Mouse (Mus musculus) CH12.LX (cell line): ENCODE measurements at regions not wholly inside any gene's neighbourhood (a gene's known extent, or its start where the extent isn't known, plus 50 kb on each side); places are given as distances from the start of the nearest gene placed in this dataset.

ENCODE experiments used
- DNase-seq: peaks from one replicate; pipeline ENCODE4 v3.0.0-alpha.2; 2013; ENCODE audit errors: extremely low read depth
- H3K27ac ChIP-seq: 2 replicates; pipeline ENCODE4 v1.5.1; 2012; ENCODE audit warnings: low read depth, mild to moderate bottlenecking, control low read depth, moderate library complexity; ENCODE audit not compliant: insufficient read depth
- H3K27me3 ChIP-seq: replicated peaks from 2 replicates; pipeline ENCODE3; 2012; ENCODE audit warnings: inconsistent platforms
- H3K36me3 ChIP-seq, 2 experiments: replicated peaks in 1 of 2; 2 replicates each; pipeline versions ENCODE3 to v1.6.1; 2012; ENCODE audit warnings: inconsistent platforms in 1 of 2, low read length in 1 of 2, mild to moderate bottlenecking in 1 of 2, mixed read lengths in 1 of 2, moderate library complexity in 1 of 2; ENCODE audit not compliant: control insufficient read depth in 1 of 2, insufficient read depth in 1 of 2
- H3K4me1 ChIP-seq, 2 experiments: 2 replicates each; pipeline ENCODE4 v1.6.1; 2012; ENCODE audit warnings: inconsistent platforms in 1 of 2, moderate library complexity in 1 of 2; ENCODE audit not compliant: insufficient read depth in 2 of 2, control insufficient read depth in 1 of 2
- H3K4me2 ChIP-seq: 2 replicates; pipeline ENCODE4 v1.6.1; 2012; ENCODE audit warnings: low read depth, mild to moderate bottlenecking, control low read depth; ENCODE audit not compliant: poor library complexity, insufficient read depth, severe bottlenecking
- H3K4me3 ChIP-seq, 3 experiments: fragments of 150-350 bp in 1 of 3; sonication (generic) in 1 of 3; replicated peaks in 1 of 3; 2 replicates each; pipeline versions ENCODE3 to v1.5.1; 2011 to 2012; ENCODE audit warnings: low read depth in 2 of 3, low read length in 2 of 3, mild to moderate bottlenecking in 2 of 3, moderate library complexity in 2 of 3, control low read depth in 1 of 3, improper control_type of control experiment in 1 of 3, inconsistent platforms in 1 of 3, mixed read lengths in 1 of 3; ENCODE audit not compliant: poor library complexity in 1 of 3
- H3K79me2 ChIP-seq: replicated peaks from 2 replicates; pipeline ENCODE4 v1.6.1; 2012; ENCODE audit warnings: mild to moderate bottlenecking, moderate library complexity; ENCODE audit not compliant: control insufficient read depth, poor library complexity, insufficient read depth, severe bottlenecking; ENCODE audit errors: extremely low read depth
- H3K9ac ChIP-seq: 2 replicates; pipeline ENCODE4 v1.6.1; 2012; ENCODE audit warnings: low read depth, mild to moderate bottlenecking, control low read depth, moderate library complexity; ENCODE audit not compliant: insufficient read depth
- H3K9me3 ChIP-seq: replicated peaks from 2 replicates; pipeline ENCODE3; 2012; ENCODE audit warnings: low read length, inconsistent platforms, mixed read lengths
- CHD1 ChIP-seq: IDR thresholded peaks from 2 replicates; pipeline ENCODE4 v1.6.1; 2012; ENCODE audit warnings: low read depth, low read length, improper control_type of control experiment, inconsistent platforms
- CTCF ChIP-seq, 2 experiments: IDR thresholded peaks in 1 of 2; conservative IDR thresholded peaks in 1 of 2; 2 replicates each; pipeline ENCODE4 v1.5.1; 2011 to 2012; ENCODE audit warnings: low read depth in 2 of 2, low read length in 2 of 2, improper control_type of control experiment in 1 of 2, inconsistent platforms in 1 of 2, mild to moderate bottlenecking in 1 of 2, moderate library complexity in 1 of 2
- ELF1 ChIP-seq: IDR thresholded peaks from 2 replicates; pipeline ENCODE4 v1.6.1; 2014; ENCODE audit warnings: low read depth, mild to moderate bottlenecking, inconsistent platforms, low read length, improper control_type of control experiment
- EP300 ChIP-seq: IDR thresholded peaks from 2 replicates; pipeline ENCODE4 v1.6.1; 2011; ENCODE audit warnings: low read length, improper control_type of control experiment
- ETS1 ChIP-seq: conservative IDR thresholded peaks from 2 replicates; pipeline ENCODE4 v1.6.1; 2012; ENCODE audit warnings: low read depth, mild to moderate bottlenecking, inconsistent platforms, low read length, improper control_type of control experiment, moderate library complexity
- GABPA ChIP-seq: IDR thresholded peaks from 2 replicates; pipeline ENCODE4 v1.6.1; 2012; ENCODE audit warnings: low read depth, low read length, improper control_type of control experiment, inconsistent platforms; ENCODE audit not compliant: insufficient replicate concordance
- HCFC1 ChIP-seq: IDR thresholded peaks from 2 replicates; pipeline ENCODE4 v1.6.1; 2012; ENCODE audit warnings: low read depth, mild to moderate bottlenecking, inconsistent platforms, low read length, improper control_type of control experiment
- IRF4 ChIP-seq: IDR thresholded peaks from 2 replicates; pipeline ENCODE4 v1.6.1; 2014; ENCODE audit warnings: low read depth, mild to moderate bottlenecking, inconsistent platforms, low read length, improper control_type of control experiment
- JUN ChIP-seq: IDR thresholded peaks from 2 replicates; pipeline ENCODE4 v1.6.1; 2011; ENCODE audit warnings: low read depth, mild to moderate bottlenecking, low read length, improper control_type of control experiment, moderate library complexity; ENCODE audit not compliant: insufficient read depth
- KAT2A ChIP-seq: IDR thresholded peaks from 2 replicates; pipeline ENCODE4 v1.6.1; 2012; ENCODE audit warnings: low read length, improper control_type of control experiment, inconsistent platforms; ENCODE audit not compliant: insufficient replicate concordance
- MAZ ChIP-seq: IDR thresholded peaks from 2 replicates; pipeline ENCODE4 v1.6.1; 2012; ENCODE audit warnings: low read depth, mild to moderate bottlenecking, inconsistent platforms, low read length, improper control_type of control experiment, moderate library complexity
- MEF2A ChIP-seq: IDR thresholded peaks from 2 replicates; pipeline ENCODE4 v1.6.1; 2014; ENCODE audit warnings: low read depth, mild to moderate bottlenecking, inconsistent platforms, low read length, improper control_type of control experiment, borderline replicate concordance
- MXI1 ChIP-seq: IDR thresholded peaks from 2 replicates; pipeline ENCODE4 v1.6.1; 2011; ENCODE audit warnings: mild to moderate bottlenecking, low read depth, low read length, improper control_type of control experiment
- MYC ChIP-seq: IDR thresholded peaks from 2 replicates; pipeline ENCODE4 v1.6.1; 2011; ENCODE audit warnings: low read depth, mild to moderate bottlenecking, improper control_type of control experiment, low read length
- NELFE ChIP-seq: IDR thresholded peaks from 2 replicates; pipeline ENCODE4 v1.6.1; 2011; ENCODE audit warnings: low read depth, low read length, improper control_type of control experiment
- NRF1 ChIP-seq: IDR thresholded peaks from 2 replicates; pipeline ENCODE4 v1.6.1; 2014; ENCODE audit warnings: low read depth, mild to moderate bottlenecking, inconsistent platforms, low read length, improper control_type of control experiment, moderate library complexity
- PAX5 ChIP-seq: IDR thresholded peaks from 2 replicates; pipeline ENCODE4 v1.6.1; 2012; ENCODE audit warnings: low read length, inconsistent platforms, mixed read lengths
- POLR2AphosphoS2 ChIP-seq: IDR thresholded peaks from 2 replicates; pipeline ENCODE4 v1.6.1; 2011; ENCODE audit warnings: low read depth, low read length, improper control_type of control experiment
- RAD21 ChIP-seq: IDR thresholded peaks from 2 replicates; pipeline ENCODE4 v1.6.1; 2011; ENCODE audit warnings: low read depth, mild to moderate bottlenecking, low read length, improper control_type of control experiment, moderate library complexity
- SIN3A ChIP-seq: IDR thresholded peaks from 2 replicates; pipeline ENCODE4 v1.6.1; 2012; ENCODE audit warnings: low read length, improper control_type of control experiment, inconsistent platforms
- TBP ChIP-seq: conservative IDR thresholded peaks from 2 replicates; pipeline ENCODE4 v1.6.1; 2011; ENCODE audit warnings: low read depth, low read length, improper control_type of control experiment
- TCF12 ChIP-seq: IDR thresholded peaks from 2 replicates; pipeline ENCODE4 v1.6.1; 2014; ENCODE audit warnings: low read depth, mild to moderate bottlenecking, inconsistent platforms, low read length, improper control_type of control experiment
- UBTF ChIP-seq: IDR thresholded peaks from 2 replicates; pipeline ENCODE4 v1.6.1; 2012; ENCODE audit warnings: low read depth, mild to moderate bottlenecking, inconsistent platforms, low read length, improper control_type of control experiment, moderate library complexity
- ZC3H11A ChIP-seq: IDR thresholded peaks from 2 replicates; pipeline ENCODE4 v1.6.1; 2012; ENCODE audit warnings: low read depth, mild to moderate bottlenecking, inconsistent platforms, low read length, improper control_type of control experiment
- ZMIZ1 ChIP-seq: IDR thresholded peaks from 2 replicates; pipeline ENCODE4 v1.6.1; 2012; ENCODE audit warnings: low read depth, mild to moderate bottlenecking, inconsistent platforms, low read length, improper control_type of control experiment
- ZNF384 ChIP-seq: IDR thresholded peaks from 2 replicates; pipeline ENCODE4 v1.6.1; 2012; ENCODE audit warnings: low read depth, low read length, improper control_type of control experiment, inconsistent platforms
- dilution Hi-C: fragments of 300-500 bp; cut with MboI; formaldehyde crosslinking; loops from 2 replicates; pipeline ENCODE4 v1.14.3; 2020; ENCODE audit warnings: low sequenced_read_pairs; ENCODE audit not compliant: extremely low pct_unique_long_range_greater_than_20kb, extremely low pct_ligation_motif_present
- in situ Hi-C: fragments of 300-500 bp; cut with MboI; formaldehyde crosslinking; loops from 3 replicates; pipeline ENCODE4 v1.14.3; 2019; ENCODE audit warnings: low sequenced_read_pairs, low pct_ligation_motif_present, low pct_unique_long_range_greater_than_20kb, mixed read lengths

- no peak for TF ChIP-seq SIN3A
- TF ChIP-seq MAZ = no peak
- peak; percentile 71 for TF ChIP-seq RAD21
- no peak for TF ChIP-seq MYC
- TF ChIP-seq POLR2AphosphoS2 = no peak
- no peak for TF ChIP-seq EP300
- no peak for TF ChIP-seq CHD1
- TF ChIP-seq KAT2A = no peak
Observed at GRCm38 (mm10) chr13:43875895-43876294, 91.3 kb downstream of the Cd83 start (continued).

GRCm38 (mm10) chr13:43887284-43887683 lies 102.7 kb downstream of the Cd83 start:
- H3K36me3 ChIP-seq = no peaks in the 10 kb centered on the region
- no peaks in the 10 kb centered on the region for H3K27me3 ChIP-seq
- no peak overlapping the region for H3K4me3 ChIP-seq
- no peak for DNase-seq
- dilution Hi-C loops = no loop called here
- H3K4me1 ChIP-seq = peaks cover 0 to 3% of the 10 kb centered on the region in 2 experiments; a peak in 1 of 4 replicates
- H3K27ac ChIP-seq = no peak overlapping the region
- in situ Hi-C loops = no loop called here
- no peaks in the 10 kb centered on the region for H3K79me2 ChIP-seq
- no peak for TF ChIP-seq EP300
- TF ChIP-seq JUN = no peak
- TF ChIP-seq ZC3H11A = no peak
- no peak for TF ChIP-seq PAX5
- TF ChIP-seq, all 38 proteins: peak for 0
- no peak overlapping the region for H3K9ac ChIP-seq
- H3K9me3 ChIP-seq = peaks cover 12% of the 10 kb centered on the region
- no peak overlapping the region for H3K4me2 ChIP-seq

- dilution Hi-C loops = no loop called here
- Histone ChIP-seq H3K27ac (no peak overlapping the region), H3K79me2 (no peaks in the 10 kb centered on the region), H3K27me3 (no peaks in the 10 kb centered on the region), H3K9me3 (peaks cover 12% of the 10 kb centered on the region), H3K4me2 (no peak overlapping the region), H3K36me3 (no peaks in the 10 kb centered on the region), H3K4me3 (no peak overlapping the region), H3K4me1 (peaks cover 0 to 16% of the 10 kb centered on the region in 2 experiments; a peak in 2 of 4 replicates), H3K9ac (no peak overlapping the region)
- in situ Hi-C loops = no loop called here
- no peak for TF ChIP-seq MXI1
- no peak for TF ChIP-seq IRF4
- no peak for DNase-seq
Observed at GRCm38 (mm10) chr13:43891928-43892327, 107.4 kb downstream of the Cd83 start.

GRCm38 (mm10) chr13:43895990-43896389 lies 111.4 kb downstream of the Cd83 start:
- no peak overlapping the region for H3K4me3 ChIP-seq
- in situ Hi-C loops (no loop called here), dilution Hi-C loops (no loop called here)
- H3K4me2 ChIP-seq = no peak overlapping the region
- H3K36me3 ChIP-seq = no peaks in the 10 kb centered on the region
- peaks cover 22 to 53% of the 10 kb centered on the region in 2 experiments for H3K4me1 ChIP-seq
- H3K27me3 ChIP-seq = no peaks in the 10 kb centered on the region
- H3K9ac ChIP-seq = no peak overlapping the region
- H3K27ac ChIP-seq = no peak overlapping the region
- DNase-seq = no peak
- TF ChIP-seq MEF2A = no peak
- TF ChIP-seq ETS1 = no peak
- no peak for TF ChIP-seq ELF1
- no peak for TF ChIP-seq NRF1
- no peak for TF ChIP-seq TBP
- TF ChIP-seq UBTF = no peak
- no peak for TF ChIP-seq NELFE
- TF ChIP-seq ZMIZ1 = no peak
- TF ChIP-seq CTCF (conservative IDR thresholded peaks at IDR 0.05 in 1 of 2, IDR thresholded peaks at IDR 0.05 in 1 of 2; ENCODE audit: low read depth in 2 of 2, low read length in 2 of 2) = no peak
- no peak for TF ChIP-seq GABPA
- no peak for TF ChIP-seq TCF12
- no peak for TF ChIP-seq HCFC1
- no peak for TF ChIP-seq ZNF384
- TF ChIP-seq IRF4 = no peak
- H3K79me2 ChIP-seq = no peaks in the 10 kb centered on the region
- H3K9me3 ChIP-seq = peaks cover 1% of the 10 kb centered on the region
